Mouse (Mus musculus): ENCODE measurements around the gene Prickle4. TPM values are rescaled to one million over a fixed set of nuclear protein-coding genes. Genes with fewer than 3 reads are reported as not detected.

Prickle4 gene
- polyA plus RNA-seq, 1 experiment from 2014 or later: 2.1 TPM

DNA sequence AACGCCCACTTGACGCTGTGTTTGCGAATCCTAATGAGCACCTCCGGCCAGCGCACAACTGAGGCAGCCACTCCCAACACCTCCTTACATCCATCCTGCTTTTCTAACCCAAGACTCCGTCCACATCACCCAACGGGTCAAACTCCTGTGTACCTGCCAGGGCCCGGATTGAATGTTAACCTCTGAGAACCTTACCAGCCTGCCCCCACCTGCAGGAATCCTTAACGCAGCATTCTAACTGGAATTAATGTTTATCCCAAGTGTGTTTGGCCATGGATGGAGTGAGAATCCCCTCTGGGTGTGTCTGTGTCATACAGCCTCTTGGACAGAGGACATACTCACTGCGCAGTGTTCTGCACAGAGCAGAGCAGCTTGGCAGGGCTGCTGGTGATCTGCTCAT, 3.6 kb upstream of the Prickle4 start:
- Histone ChIP-seq H3K27me3 (replicated peaks; ENCODE audit: control insufficient read depth, insufficient read depth, low read length) (no peaks in the 10 kb centered on the region), H3K9ac (ENCODE audit: low read depth, low read length) (no peak overlapping the region), H3K4me1 (ENCODE audit: control insufficient read depth, insufficient read depth, low read length) (no peaks in the 10 kb centered on the region; the same call in 1 of the 2 replicates), H3K4me2 (ENCODE audit: low read depth, low read length) (no peak overlapping the region), H3K27ac (replicated peaks; ENCODE audit: low read depth, low read length) (no peak overlapping the region), H3K36me3 (ENCODE audit: control insufficient read depth, insufficient read depth, low read length) (peaks cover 39% of the 10 kb centered on the region), H3K9me3 (ENCODE audit: control insufficient read depth, low read length) (no peaks in the 10 kb centered on the region), H3K4me3 (ENCODE audit: low read depth, low read length) (no peak overlapping the region)
- DNase-seq (ENCODE audit: low spot score): no peak
- 89% methylated on average over 10 of the region's 10 CpGs for WGBS
- no peak for ATAC-seq (ENCODE audit: low read depth)

DNA sequence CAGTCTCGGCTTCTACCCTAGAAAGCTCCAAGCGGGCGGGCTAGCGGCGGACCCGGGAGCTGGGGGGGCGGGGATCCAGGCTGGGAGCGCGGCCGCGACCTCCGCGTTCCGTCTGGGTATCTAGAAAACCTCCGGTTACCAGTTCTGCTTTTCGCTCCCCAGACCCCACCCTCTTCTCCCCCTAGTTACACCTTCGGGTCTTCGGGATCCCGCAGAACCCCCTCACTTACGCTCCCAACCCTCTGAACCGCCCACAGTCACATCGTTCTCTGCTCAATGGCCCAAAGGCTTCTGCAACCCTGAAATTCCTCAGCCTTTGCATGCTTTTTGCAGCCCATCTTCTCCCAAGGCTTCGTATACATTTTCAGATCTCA, 788 bp upstream of the Prickle4 start:
- H3K36me3 ChIP-seq (ENCODE audit: control insufficient read depth, insufficient read depth, low read length): peaks cover 11% of the 10 kb centered on the region; the same call in 1 of the 2 replicates
- no peaks in the 10 kb centered on the region; the same call in 1 of the 2 replicates for H3K4me1 ChIP-seq (ENCODE audit: control insufficient read depth, insufficient read depth, low read length)
- H3K9me3 ChIP-seq (ENCODE audit: control insufficient read depth, low read length): no peaks in the 10 kb centered on the region
- WGBS: under 1% methylated on average over 14 of the region's 23 CpGs
- peak overlapping the region; percentile 84 for H3K4me2 ChIP-seq (ENCODE audit: low read depth, low read length)
- peak overlapping the region; percentile 87 for H3K9ac ChIP-seq (ENCODE audit: low read depth, low read length)
- H3K4me3 ChIP-seq (ENCODE audit: low read depth, low read length): peak overlapping the region; percentile 85
- H3K27me3 ChIP-seq (replicated peaks; ENCODE audit: control insufficient read depth, insufficient read depth, low read length): no peaks in the 10 kb centered on the region
- DNase-seq (ENCODE audit: low spot score) (no peak), ATAC-seq (ENCODE audit: low read depth) (peak; percentile 1; the same call in 1 of the 2 replicates)
- peak overlapping the region; percentile 63; the same call in 1 of the 2 replicates for H3K27ac ChIP-seq (replicated peaks; ENCODE audit: low read depth, low read length)

DNA sequence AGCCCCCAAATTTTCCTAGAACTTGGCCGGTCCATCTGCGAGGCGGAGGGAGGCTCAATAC, 264 bp downstream of the Prickle4 start, which contains the start of gene Gm21981:
TSS of gene Gm21981 (minus strand) at position 14 of the 61 bp plus-strand sequence.
- peak within 1 kb of the TSS; percentile 87 for H3K9ac ChIP-seq (ENCODE audit: low read depth, low read length)
- H3K9me3 ChIP-seq (ENCODE audit: control insufficient read depth, low read length): no peaks in the 10 kb centered on the region
- H3K27ac ChIP-seq (replicated peaks; ENCODE audit: low read depth, low read length): peak within 1 kb of the TSS; percentile 63
- no peaks in the 10 kb centered on the region for H3K27me3 ChIP-seq (replicated peaks; ENCODE audit: control insufficient read depth, insufficient read depth, low read length)
- H3K36me3 ChIP-seq (ENCODE audit: control insufficient read depth, insufficient read depth, low read length): 0 out of 2 replicates have a peak, but pooled peaks cover 4% of the 10 kb centered on the region
- DNase-seq (ENCODE audit: low spot score) (no peak), ATAC-seq (ENCODE audit: low read depth) (no peak)
- peak within 1 kb of the TSS; percentile 84 for H3K4me2 ChIP-seq (ENCODE audit: low read depth, low read length)
- WGBS: no CpG with 5 or more reads among the region's 3 CpGs
- peak within 1 kb of the TSS; percentile 85 for H3K4me3 ChIP-seq (ENCODE audit: low read depth, low read length)
- H3K4me1 ChIP-seq (ENCODE audit: control insufficient read depth, insufficient read depth, low read length): no peaks in the 10 kb centered on the region; the same call in 1 of the 2 replicates

DNA sequence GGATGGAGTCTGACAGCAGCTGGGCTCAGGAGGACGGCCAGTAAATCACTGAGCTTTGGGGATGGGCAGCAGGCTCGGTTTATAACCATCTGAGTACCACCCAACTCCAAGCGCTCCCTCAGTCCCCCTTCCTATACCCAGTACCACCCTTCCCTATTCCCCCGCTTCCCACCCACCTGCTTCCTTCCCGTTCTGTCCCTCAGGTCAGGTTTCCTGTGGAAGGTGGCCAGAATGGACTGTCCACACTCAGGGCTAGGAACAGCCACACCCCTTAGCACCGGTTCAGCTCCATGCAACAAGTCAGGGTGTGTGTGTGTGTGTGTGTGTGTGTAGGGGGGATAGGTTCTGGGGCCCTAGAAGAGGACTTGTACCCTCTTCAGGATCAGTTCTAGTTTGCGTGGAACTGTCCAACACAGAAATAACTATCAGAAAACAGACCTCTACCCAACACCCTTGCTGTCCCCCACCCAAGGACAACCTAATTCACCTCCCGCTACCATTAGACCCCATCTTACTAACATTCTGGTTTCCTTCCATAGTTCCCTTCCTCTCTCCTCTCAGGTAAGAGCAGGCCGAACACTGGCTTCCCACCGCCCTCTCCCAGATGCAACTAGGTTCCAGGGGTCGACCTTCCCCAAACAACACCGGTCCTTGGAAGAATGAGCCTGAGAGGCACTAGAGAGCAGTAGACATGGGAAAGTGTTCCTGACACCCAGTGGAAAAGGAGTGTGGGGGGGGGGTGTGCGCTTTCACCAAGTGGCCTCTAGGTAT, 680 bp downstream of the Prickle4 start:
- DNase-seq (ENCODE audit: low spot score) (no peak), ATAC-seq (ENCODE audit: low read depth) (no peak)
- peak overlapping the region; percentile 87 for H3K9ac ChIP-seq (ENCODE audit: low read depth, low read length)
- 39% methylated on average over 13 of the region's 13 CpGs for WGBS
- H3K27ac ChIP-seq (replicated peaks; ENCODE audit: low read depth, low read length): no peak overlapping the region
- peak overlapping the region; percentile 85 for H3K4me3 ChIP-seq (ENCODE audit: low read depth, low read length)
- H3K9me3 ChIP-seq (ENCODE audit: control insufficient read depth, low read length): no peaks in the 10 kb centered on the region
- H3K4me2 ChIP-seq (ENCODE audit: low read depth, low read length): peak overlapping the region; percentile 84
- H3K27me3 ChIP-seq (replicated peaks; ENCODE audit: control insufficient read depth, insufficient read depth, low read length): no peaks in the 10 kb centered on the region
- H3K36me3 ChIP-seq (ENCODE audit: control insufficient read depth, insufficient read depth, low read length): 0 out of 2 replicates have a peak, but pooled peaks cover 4% of the 10 kb centered on the region
- H3K4me1 ChIP-seq (ENCODE audit: control insufficient read depth, insufficient read depth, low read length): no peaks in the 10 kb centered on the region; the same call in 1 of the 2 replicates

DNA sequence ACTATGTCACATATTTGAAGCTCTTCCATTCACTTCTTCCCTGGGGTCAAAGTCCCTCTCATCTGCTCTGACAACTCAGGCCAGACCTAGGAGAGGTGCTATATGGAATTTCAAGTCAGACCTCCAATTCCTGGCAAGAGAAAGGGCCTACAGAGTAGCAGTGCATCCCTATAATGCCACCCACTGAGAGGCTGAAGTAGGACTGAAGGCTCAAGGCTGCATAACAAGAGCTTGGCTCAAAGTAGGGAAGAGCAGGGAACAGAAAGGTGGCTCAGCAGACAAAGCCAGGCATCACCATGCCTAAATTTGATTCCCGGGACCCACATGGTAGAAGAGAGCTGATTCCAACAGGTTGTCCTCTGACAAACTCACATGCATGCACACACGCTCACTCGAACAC, 2.9 kb downstream of the Prickle4 start:
- Histone ChIP-seq H3K4me1 (ENCODE audit: control insufficient read depth, insufficient read depth, low read length) (peaks cover 5% of the 10 kb centered on the region; the same call in 1 of the 2 replicates), H3K9me3 (ENCODE audit: control insufficient read depth, low read length) (no peaks in the 10 kb centered on the region), H3K4me2 (ENCODE audit: low read depth, low read length) (no peak overlapping the region), H3K27me3 (replicated peaks; ENCODE audit: control insufficient read depth, insufficient read depth, low read length) (no peaks in the 10 kb centered on the region), H3K36me3 (ENCODE audit: control insufficient read depth, insufficient read depth, low read length) (no peaks in the 10 kb centered on the region), H3K27ac (replicated peaks; ENCODE audit: low read depth, low read length) (no peak overlapping the region), H3K4me3 (ENCODE audit: low read depth, low read length) (no peak overlapping the region), H3K9ac (ENCODE audit: low read depth, low read length) (no peak overlapping the region)
- WGBS: 97% methylated on average over 3 of the region's 3 CpGs
- DNase-seq (ENCODE audit: low spot score) (no peak), ATAC-seq (ENCODE audit: low read depth) (no peak)

GRCm38 (mm10) chr17:47689894-47690293, 4.6 kb downstream of the Prickle4 start:
- no peak for ATAC-seq (ENCODE audit: low read depth)

GRCm38 (mm10) chr17:47688608-47689575, 5.6 kb downstream of the Prickle4 start, which contains the start of gene Frs3:
Frs3 (plus strand) TSS chr17:47689030.
- H3K4me3 ChIP-seq (ENCODE audit: low read depth, low read length): peak within 1 kb of the TSS; percentile 89
- peaks cover 23% of the 10 kb centered on the region for H3K36me3 ChIP-seq (ENCODE audit: control insufficient read depth, insufficient read depth, low read length)
- peak within 1 kb of the TSS; percentile 87 for H3K27ac ChIP-seq (replicated peaks; ENCODE audit: low read depth, low read length)
- under 1% methylated on average over 34 of the region's 58 CpGs for WGBS
- peak within 1 kb of the TSS; percentile 98 for H3K4me2 ChIP-seq (ENCODE audit: low read depth, low read length)
- H3K4me1 ChIP-seq (ENCODE audit: control insufficient read depth, insufficient read depth, low read length): peaks cover 5% of the 10 kb centered on the region; the same call in 1 of the 2 replicates
- no peaks in the 10 kb centered on the region for H3K9me3 ChIP-seq (ENCODE audit: control insufficient read depth, low read length)
- DNase-seq (ENCODE audit: low spot score) (peak; percentile 80), ATAC-seq (ENCODE audit: low read depth) (peak; percentile 66)
- peak within 1 kb of the TSS; percentile 92 for H3K9ac ChIP-seq (ENCODE audit: low read depth, low read length)
- no peaks in the 10 kb centered on the region for H3K27me3 ChIP-seq (replicated peaks; ENCODE audit: control insufficient read depth, insufficient read depth, low read length)

More at GRCm38 (mm10) chr17:47689894-47690293, 4.6 kb downstream of the Prickle4 start:
- 81% methylated on average over 5 of the region's 8 CpGs for WGBS
- H3K4me2 ChIP-seq (ENCODE audit: low read depth, low read length): peak overlapping the region; percentile 98
- no peaks in the 10 kb centered on the region for H3K27me3 ChIP-seq (replicated peaks; ENCODE audit: control insufficient read depth, insufficient read depth, low read length)
- H3K36me3 ChIP-seq (ENCODE audit: control insufficient read depth, insufficient read depth, low read length): peaks cover 13% of the 10 kb centered on the region
- H3K27ac ChIP-seq (replicated peaks; ENCODE audit: low read depth, low read length): no peak overlapping the region
- no peaks in the 10 kb centered on the region for H3K9me3 ChIP-seq (ENCODE audit: control insufficient read depth, low read length)
- DNase-seq (ENCODE audit: low spot score): no peak
- H3K9ac ChIP-seq (ENCODE audit: low read depth, low read length): no peak overlapping the region
- peaks cover 5% of the 10 kb centered on the region; the same call in 1 of the 2 replicates for H3K4me1 ChIP-seq (ENCODE audit: control insufficient read depth, insufficient read depth, low read length)
- no peak overlapping the region for H3K4me3 ChIP-seq (ENCODE audit: low read depth, low read length)

DNA sequence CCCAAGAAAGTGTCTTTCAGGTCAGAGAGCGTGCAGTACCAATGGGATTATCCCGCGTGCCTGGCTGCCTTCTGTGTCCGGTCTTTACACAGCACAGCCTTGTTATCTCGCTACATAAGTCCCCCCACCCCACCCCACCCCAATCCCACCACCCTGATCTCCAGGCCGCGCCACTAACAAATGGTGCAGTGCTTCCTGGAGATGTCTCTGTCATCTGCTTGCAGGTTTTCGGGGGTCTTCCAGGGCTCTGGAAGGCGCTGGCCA, 6.3 kb downstream of the Prickle4 start, which contains the start of gene Tomm6:
TSS of gene Tomm6 (minus strand) at position 43 of the 264 bp plus-strand sequence.
- H3K36me3 ChIP-seq (ENCODE audit: control insufficient read depth, insufficient read depth, low read length): peaks cover 29% of the 10 kb centered on the region
- H3K4me2 ChIP-seq (ENCODE audit: low read depth, low read length): peak within 1 kb of the TSS; percentile 98
- ATAC-seq (ENCODE audit: low read depth): no peak
- H3K4me1 ChIP-seq (ENCODE audit: control insufficient read depth, insufficient read depth, low read length): 0 out of 2 replicates have a peak, but pooled peaks cover 5% of the 10 kb centered on the region
- H3K9me3 ChIP-seq (ENCODE audit: control insufficient read depth, low read length): no peaks in the 10 kb centered on the region
- H3K9ac ChIP-seq (ENCODE audit: low read depth, low read length): peak within 1 kb of the TSS; percentile 92
- no peaks in the 10 kb centered on the region for H3K27me3 ChIP-seq (replicated peaks; ENCODE audit: control insufficient read depth, insufficient read depth, low read length)
- 0% methylated on average over 6 of the region's 9 CpGs for WGBS
- no peak for DNase-seq (ENCODE audit: low spot score)
- H3K27ac ChIP-seq (replicated peaks; ENCODE audit: low read depth, low read length): peak within 1 kb of the TSS; percentile 87
- peak within 1 kb of the TSS; percentile 89 for H3K4me3 ChIP-seq (ENCODE audit: low read depth, low read length)
